Mouse (Mus musculus): ENCODE results near the gene Myg1. TPM values are rescaled to one million over a fixed set of nuclear protein-coding genes. Genes with fewer than 3 reads are reported as not detected.

Gene Myg1
- 83.9 TPM for polyA plus RNA-seq (2017; shearing (Covaris generic))

GRCm38 (mm10) chr15:102331610-102332015 lies at the start of gene Myg1:
Gene Myg1 (plus strand): TSS chr15:102331709.

GRCm38 (mm10) chr15:102295633-102296367 lies 35.7 kb upstream of the Myg1 start, which contains the start of gene Espl1:
Gene Espl1 (plus strand): TSS chr15:102296266.

GRCm38 (mm10) chr15:102326022-102326576 lies 5.4 kb upstream of the Myg1 start, which contains the start of gene Pfdn5:
Gene Pfdn5 (plus strand): TSS chr15:102326116.

GRCm38 (mm10) chr15:102350138-102350941 lies 18.8 kb downstream of the Myg1 start, which contains the start of gene Aaas:
Gene Aaas (minus strand): TSS chr15:102350771.

GRCm38 (mm10) chr15:102366733-102367344 lies 35.3 kb downstream of the Myg1 start, which contains the start of gene Sp7:
Gene Sp7 (minus strand): TSS chr15:102367182.

Other genes with a start within 250 kb of the Myg1 start
- gene Tns2, start 231.3 kb upstream of the Myg1 start, polyA plus RNA-seq (2017; shearing (Covaris generic)), result 1.5 TPM
- gene Spryd3, start 195.5 kb upstream of the Myg1 start, polyA plus RNA-seq (2017; shearing (Covaris generic)), result 50.9 TPM
- not detected for gene Igfbp6, start 187.3 kb upstream of the Myg1 start, polyA plus RNA-seq (2017; shearing (Covaris generic))
- gene Soat2, start 181.2 kb upstream of the Myg1 start, polyA plus RNA-seq (2017; shearing (Covaris generic)), result 0.81 TPM
- 100 TPM for gene Zfp740, start 128.5 kb upstream of the Myg1 start, polyA plus RNA-seq (2017; shearing (Covaris generic))
- 24.4 TPM for gene Csad, start 127.0 kb upstream of the Myg1 start, polyA plus RNA-seq (2017; shearing (Covaris generic))
- 1,211 TPM for gene Itgb7, start 99.8 kb upstream of the Myg1 start, polyA plus RNA-seq (2017; shearing (Covaris generic))
- gene Rarg, start 74.2 kb upstream of the Myg1 start, polyA plus RNA-seq (2017; shearing (Covaris generic)), result 43.7 TPM
- gene Gm9918, start 61.1 kb upstream of the Myg1 start, polyA plus RNA-seq (2017; shearing (Covaris generic)), result 0.08 TPM
- 111 TPM for gene Mfsd5, start 52.3 kb upstream of the Myg1 start, polyA plus RNA-seq (2017; shearing (Covaris generic))
- gene Espl1, start 35.4 kb upstream of the Myg1 start, polyA plus RNA-seq (2017; shearing (Covaris generic)), result 1.2 TPM
- 400 TPM for gene Pfdn5, start 5.6 kb upstream of the Myg1 start, polyA plus RNA-seq (2017; shearing (Covaris generic))
- gene Aaas, start 19.1 kb downstream of the Myg1 start, polyA plus RNA-seq (2017; shearing (Covaris generic)), result 54.0 TPM
- not detected for gene Sp7, start 35.5 kb downstream of the Myg1 start, polyA plus RNA-seq (2017; shearing (Covaris generic))
- gene Sp1, start 74.4 kb downstream of the Myg1 start, polyA plus RNA-seq (2017; shearing (Covaris generic)), result 14.1 TPM
- gene Amhr2, start 113.7 kb downstream of the Myg1 start, polyA plus RNA-seq (2017; shearing (Covaris generic)), result 0.14 TPM
- 418 TPM for gene Prr13, start 127.3 kb downstream of the Myg1 start, polyA plus RNA-seq (2017; shearing (Covaris generic))
- gene Pcbp2, start 138.8 kb downstream of the Myg1 start, polyA plus RNA-seq (2017; shearing (Covaris generic)), result 105 TPM
- gene Gm10337, start 172.0 kb downstream of the Myg1 start, polyA plus RNA-seq (2017; shearing (Covaris generic)), result not detected
- 9.0 TPM for gene Map3k12, start 185.4 kb downstream of the Myg1 start, polyA plus RNA-seq (2017; shearing (Covaris generic))
- 59.4 TPM for gene Tarbp2, start 186.5 kb downstream of the Myg1 start, polyA plus RNA-seq (2017; shearing (Covaris generic))
- 4.3 TPM for gene Npff, start 193.2 kb downstream of the Myg1 start, polyA plus RNA-seq (2017; shearing (Covaris generic))